Mouse (Mus musculus) mature B cell (primary cell): ENCODE data around the gene Sbpl.
"Not testable (repeated sequence)": the region's sequence is repeated elsewhere in the genome, so short reads cannot be mapped to it uniquely, and the experiment has no call there.

Source experiments
- in situ Hi-C: fragments of 300-500 bp; cut with MboI; formaldehyde crosslinking; loops from 2 replicates; pipeline ENCODE4 v1.14.3; 2019

The Sbpl gene

DNA sequence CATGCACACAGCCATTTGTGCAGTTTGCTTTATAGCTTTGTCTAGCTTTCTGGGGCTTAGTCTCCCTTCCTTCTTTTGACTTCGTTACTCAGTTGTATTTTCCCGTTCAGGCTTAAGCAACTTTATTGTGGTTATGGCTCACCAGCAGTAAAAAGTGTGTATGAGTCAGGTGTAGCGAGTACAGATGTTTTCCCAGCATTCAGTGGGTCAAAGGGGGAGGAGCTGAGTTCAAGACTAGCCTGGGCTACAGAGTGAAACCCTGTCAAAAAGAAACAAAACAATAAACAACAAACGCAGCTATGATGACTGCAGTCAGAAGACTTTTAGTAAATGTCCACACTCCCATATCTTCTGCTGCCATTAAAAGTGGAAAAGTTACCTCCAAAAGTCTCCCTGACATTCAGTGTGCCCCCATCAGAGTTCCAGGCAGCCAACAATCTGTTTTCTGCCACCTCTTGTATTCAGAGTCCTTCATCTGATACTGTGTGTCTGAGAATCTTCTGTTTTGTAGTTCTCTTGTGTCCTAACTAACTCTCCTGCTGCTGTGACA lies 6.6 kb upstream of the Sbpl start:
- in situ Hi-C loops, result loop anchor here (10.0 kb wide), 1 partner anchor 107 kb away; no protein-coding TSS in a partner anchor

DNA sequence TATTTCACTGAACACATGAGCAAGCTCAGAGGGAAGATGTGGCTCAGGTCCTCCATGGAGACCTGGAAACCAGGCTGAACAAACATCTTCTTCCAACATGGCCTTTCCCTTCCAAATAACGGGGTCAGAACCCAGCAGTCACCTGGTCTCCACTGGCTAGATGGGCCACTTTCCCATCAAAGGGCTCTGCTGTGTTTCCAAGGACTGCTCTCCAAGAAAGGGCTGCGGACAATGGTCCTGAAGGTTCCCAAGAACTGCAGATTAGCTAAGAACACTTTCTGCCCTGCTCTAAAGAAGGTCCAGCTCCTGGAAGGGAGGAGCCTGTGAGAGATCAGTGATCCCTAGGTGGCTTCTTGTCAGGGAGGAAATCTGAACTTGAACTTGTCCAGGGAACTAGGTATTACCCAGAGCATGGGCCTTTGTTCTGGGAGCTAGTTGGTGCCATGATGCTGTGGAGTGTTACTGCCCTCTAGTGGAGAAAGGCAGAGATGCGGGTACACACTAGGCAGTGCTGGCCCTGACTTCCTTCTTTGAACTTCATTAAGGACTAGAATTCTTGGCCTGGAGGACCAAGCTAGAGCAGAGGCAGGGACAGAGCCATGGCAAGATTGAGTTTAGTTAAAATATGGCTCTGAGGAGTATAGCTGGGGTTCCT lies 5.1 kb upstream of the Sbpl start:
- in situ Hi-C loops, result loop anchor here (10.0 kb wide), 1 partner anchor 105 kb away; no protein-coding TSS in a partner anchor

GRCm38 (mm10) chr17:23950828-23951227 lies 4.2 kb downstream of the Sbpl start:
- in situ Hi-C loops, result loop anchor here (10.0 kb wide), 1 partner anchor 176 kb away; the partner anchor contains the start of gene Flywch1

- in situ Hi-C loops, result no loop called here
Measured at GRCm38 (mm10) chr17:23949068-23949467, 6.0 kb downstream of the Sbpl start.

- in situ Hi-C loops, result not testable (repeated sequence)
Measured at GRCm38 (mm10) chr17:23947486-23947885, 7.6 kb downstream of the Sbpl start.

DNA sequence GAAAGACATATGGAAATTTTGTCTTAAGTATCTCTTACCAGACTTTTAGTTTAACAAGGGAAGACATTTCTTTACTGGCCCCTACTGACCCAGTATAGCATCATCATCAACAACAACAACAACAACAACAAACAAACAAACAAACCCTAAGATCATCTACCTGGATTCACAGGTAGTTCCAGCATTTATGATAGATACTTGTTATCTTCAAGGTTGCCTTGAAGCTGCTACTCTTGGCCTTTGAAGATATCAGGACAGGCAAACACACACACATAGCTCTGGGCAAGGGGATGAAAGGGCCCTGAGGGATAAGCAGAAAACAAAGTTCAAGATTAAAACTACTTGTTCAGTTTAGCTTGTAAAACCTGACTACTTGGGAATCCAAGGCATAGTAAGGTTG lies 13.7 kb downstream of the Sbpl start, which contains the start of gene Sbp:
Gene Sbp (plus strand): TSS at position 301 of the 400 bp plus-strand sequence.
- in situ Hi-C loops, result no loop called here

GRCm38 (mm10) chr17:23931157-23931556 lies 23.9 kb downstream of the Sbpl start:
- in situ Hi-C loops, result no loop called here

DNA sequence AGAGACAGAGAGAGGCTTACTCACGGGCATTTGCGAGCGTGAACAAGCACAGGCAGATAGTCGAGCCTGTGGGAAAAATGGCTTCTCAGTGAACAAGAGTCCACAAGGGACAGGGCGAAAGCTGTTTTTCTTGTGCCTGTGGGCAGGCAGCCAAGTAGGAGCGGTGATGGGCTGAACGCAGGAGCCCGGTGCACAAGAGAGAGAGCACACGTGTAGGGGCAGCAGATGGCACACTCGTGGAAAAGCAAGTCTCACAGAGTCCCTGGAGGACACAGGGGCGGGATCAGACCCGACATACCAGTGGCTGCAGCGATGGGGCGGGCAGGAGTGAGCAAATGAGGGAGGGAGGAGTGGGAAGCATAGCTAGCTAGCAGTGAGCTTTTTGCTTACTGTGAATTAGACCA lies 30.0 kb downstream of the Sbpl start:
- in situ Hi-C loops, result no loop called here

GRCm38 (mm10) chr17:23924531-23925007 lies 30.5 kb downstream of the Sbpl start:
- in situ Hi-C loops, result no loop called here

DNA sequence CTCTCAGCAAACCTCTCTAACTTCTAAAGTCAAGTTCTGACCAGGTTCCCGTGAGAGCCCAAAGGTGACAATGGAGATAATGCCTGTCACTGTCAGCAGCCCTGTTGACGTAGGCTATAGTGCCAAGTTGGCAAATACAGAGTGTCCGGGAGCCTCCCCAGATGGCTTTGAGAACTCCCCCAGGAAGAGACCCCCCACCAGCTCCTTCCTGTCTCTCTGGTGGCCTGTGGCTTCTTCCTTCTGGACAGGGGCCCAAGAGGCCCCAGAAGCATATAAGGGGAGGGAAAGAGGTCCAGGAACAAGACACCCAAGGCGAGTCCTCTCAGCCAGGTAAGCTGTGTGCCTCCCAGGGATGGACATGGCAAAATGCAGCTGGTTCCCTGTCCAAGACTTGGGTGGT lies 37.9 kb downstream of the Sbpl start, which contains the start of gene Dcpp3:
Gene Dcpp3 (plus strand): TSS at position 301 of the 400 bp plus-strand sequence.
- in situ Hi-C loops, result not testable (repeated sequence)
